Mouse (Mus musculus): ENCODE data around the gene Magea1. TPM values are rescaled to one million over a fixed set of nuclear protein-coding genes. Genes with fewer than 3 reads are reported as not detected.
"Not testable (repeated sequence)": the region's sequence is repeated elsewhere in the genome, so short reads cannot be mapped to it uniquely, and the experiment has no call there.

Magea1 gene
- polyA plus RNA-seq (2015; fragmentation: Nextera tagmentation; extraction: Ambion mirVana), result not detected in 2 replicates

GRCm38 (mm10) chrX:155089693-155090092, at the start of gene Magea1:
Gene Magea1, minus strand, starts transcription at chrX:155089793.
- not testable (repeated sequence) for H3K27ac ChIP-seq; H3K27me3 ChIP-seq; H3K36me3 ChIP-seq; ATAC-seq (ENCODE audit: low FRiP score); H3K9me3 ChIP-seq; H3K4me3 ChIP-seq; H3K4me1 ChIP-seq (replicated peaks); H3K4me2 ChIP-seq; H3K9ac ChIP-seq
- WGBS, result 100% methylated on average over 1 of the region's 2 CpGs

GRCm38 (mm10) chrX:155128312-155128711, 38.7 kb upstream of the Magea1 start, which contains the start of gene Cldn34b2:
Gene Cldn34b2, minus strand, starts transcription at chrX:155128412.
- not testable (repeated sequence) for H3K27me3 ChIP-seq

GRCm38 (mm10) chrX:155098024-155098423, 8.4 kb upstream of the Magea1 start:
- H3K9ac ChIP-seq, result no peak overlapping the region
- H3K4me1 ChIP-seq (replicated peaks), result no peaks in the 10 kb centered on the region
- no peak for ATAC-seq (ENCODE audit: low FRiP score)
- no peaks in the 10 kb centered on the region for H3K9me3 ChIP-seq
- no peak overlapping the region for H3K4me3 ChIP-seq
- no peak overlapping the region for H3K27ac ChIP-seq
- no peaks in the 10 kb centered on the region for H3K36me3 ChIP-seq
- H3K27me3 ChIP-seq, result no peaks in the 10 kb centered on the region
- H3K4me2 ChIP-seq, result no peak overlapping the region

More at GRCm38 (mm10) chrX:155128312-155128711, 38.7 kb upstream of the Magea1 start, which contains the start of gene Cldn34b2:
- ATAC-seq (ENCODE audit: low FRiP score); H3K4me3 ChIP-seq; H3K4me2 ChIP-seq; H3K4me1 ChIP-seq (replicated peaks); H3K36me3 ChIP-seq; H3K9me3 ChIP-seq; H3K9ac ChIP-seq; H3K27ac ChIP-seq: not testable (repeated sequence)
- 91% methylated on average over 3 of the region's 3 CpGs for WGBS

DNA sequence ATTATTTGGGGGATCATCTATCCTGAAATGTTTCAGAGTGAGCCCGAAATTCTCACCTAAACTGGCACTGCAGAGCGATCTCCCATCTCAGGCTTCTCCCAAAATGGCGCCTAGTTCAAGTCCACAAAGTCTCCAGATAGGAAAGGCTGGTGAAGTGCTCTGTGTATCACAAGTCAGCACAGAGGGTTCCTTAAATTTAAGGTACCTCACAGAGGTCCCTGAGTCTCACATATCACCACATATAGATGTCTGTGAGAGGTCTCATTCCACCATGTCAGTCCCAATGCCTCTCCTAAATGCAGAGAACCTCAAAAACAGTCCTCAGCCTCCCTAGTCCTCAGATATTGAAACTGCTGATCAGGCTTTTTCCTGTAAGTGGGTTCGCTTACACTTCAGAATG, 4.0 kb upstream of the Magea1 start, which contains the start of gene Magea2:
Gene Magea2 (minus strand): TSS at position 101 of the 400 bp plus-strand sequence.
- H3K9me3 ChIP-seq; H3K4me3 ChIP-seq; H3K27ac ChIP-seq; H3K36me3 ChIP-seq; ATAC-seq (ENCODE audit: low FRiP score); H3K9ac ChIP-seq; H3K4me2 ChIP-seq; H3K27me3 ChIP-seq; H3K4me1 ChIP-seq (replicated peaks): not testable (repeated sequence)
- WGBS, result 89% methylated on average over 3 of the region's 4 CpGs

GRCm38 (mm10) chrX:155063045-155063444, 26.5 kb downstream of the Magea1 start, which contains the start of gene Magea5:
Gene Magea5, minus strand, starts transcription at chrX:155063145.
- H3K36me3 ChIP-seq; ATAC-seq (ENCODE audit: low FRiP score); H3K9me3 ChIP-seq; H3K27me3 ChIP-seq; H3K4me2 ChIP-seq; H3K27ac ChIP-seq; H3K4me1 ChIP-seq (replicated peaks); H3K4me3 ChIP-seq; H3K9ac ChIP-seq: not testable (repeated sequence)
- 87% methylated on average over 15 of the region's 16 CpGs for WGBS

Other genes with a start within 250 kb of the Magea1 start
- not detected in 2 replicates for gene Cldn34b1, start 199.5 kb downstream of the Magea1 start, polyA plus RNA-seq (2015; fragmentation: Nextera tagmentation; extraction: Ambion mirVana)
- not detected in 2 replicates for gene Magea6, start 153.8 kb downstream of the Magea1 start, polyA plus RNA-seq (2015; fragmentation: Nextera tagmentation; extraction: Ambion mirVana)
- not detected in 2 replicates for gene Magea3, start 140.3 kb downstream of the Magea1 start, polyA plus RNA-seq (2015; fragmentation: Nextera tagmentation; extraction: Ambion mirVana)
- not detected in 2 replicates for gene Magea8, start 93.9 kb downstream of the Magea1 start, polyA plus RNA-seq (2015; fragmentation: Nextera tagmentation; extraction: Ambion mirVana)
- gene Magea5, start 26.6 kb downstream of the Magea1 start, polyA plus RNA-seq (2015; fragmentation: Nextera tagmentation; extraction: Ambion mirVana), result not detected in 2 replicates
- gene Magea2, start 3.9 kb upstream of the Magea1 start, polyA plus RNA-seq (2015; fragmentation: Nextera tagmentation; extraction: Ambion mirVana), result not detected in 2 replicates
- not detected in 2 replicates for gene Cldn34b2, start 38.6 kb upstream of the Magea1 start, polyA plus RNA-seq (2015; fragmentation: Nextera tagmentation; extraction: Ambion mirVana)
- 74.9 and 80.9 TPM in 2 replicates for gene Sat1, start 126.7 kb upstream of the Magea1 start, polyA plus RNA-seq (2015; fragmentation: Nextera tagmentation; extraction: Ambion mirVana)
- 41.8 and 44.3 TPM in 2 replicates for gene Acot9, start 172.7 kb upstream of the Magea1 start, polyA plus RNA-seq (2015; fragmentation: Nextera tagmentation; extraction: Ambion mirVana)